Mouse (Mus musculus) neural tube, embryonic 13.5 days (tissue): ENCODE measurements around the gene Zpld1. TPM values are rescaled to one million over a fixed set of nuclear protein-coding genes. Genes with fewer than 3 reads are reported as not detected.

Source experiments
- ATAC-seq: fragments of 200-750 bp; cut with Nextera tagmentation; 2 replicates; pipeline ENCODE4 v1.8.0; 2017; ENCODE audit warnings: low read depth, mild to moderate bottlenecking, moderate TSS enrichment, moderate library complexity
- H3K27ac ChIP-seq: fragments of 300-500 bp; sonication (generic); replicated peaks from 2 replicates; pipeline ENCODE4 v1.5.1; 2015; ENCODE audit warnings: moderate library complexity, mild to moderate bottlenecking, inconsistent platforms
- H3K27me3 ChIP-seq: fragments of 300-500 bp; sonication (generic); 2 replicates; pipeline ENCODE4 v1.6.1; 2015; ENCODE audit warnings: mild to moderate bottlenecking, inconsistent platforms
- H3K36me3 ChIP-seq: fragments of 300-500 bp; sonication (generic); 2 replicates; pipeline ENCODE4 v1.6.1; 2015; ENCODE audit warnings: mild to moderate bottlenecking, inconsistent platforms
- H3K4me1 ChIP-seq: fragments of 300-500 bp; sonication (generic); replicated peaks from 2 replicates; pipeline ENCODE4 v1.6.1; 2015; ENCODE audit warnings: inconsistent platforms
- H3K4me2 ChIP-seq: fragments of 300-500 bp; sonication (generic); 2 replicates; pipeline ENCODE4 v1.6.1; 2015; ENCODE audit warnings: inconsistent platforms, mild to moderate bottlenecking, moderate library complexity
- H3K4me3 ChIP-seq: fragments of 300-500 bp; sonication (generic); 2 replicates; pipeline ENCODE4 v1.5.1; 2015; ENCODE audit warnings: mild to moderate bottlenecking, inconsistent platforms
- H3K9ac ChIP-seq: fragments of 300-500 bp; sonication (generic); 2 replicates; pipeline ENCODE4 v1.6.1; 2015; ENCODE audit warnings: moderate library complexity, mild to moderate bottlenecking, inconsistent platforms
- H3K9me3 ChIP-seq: fragments of 300-500 bp; sonication (generic); 2 replicates; pipeline ENCODE4 v1.6.1; 2016; ENCODE audit warnings: inconsistent platforms
- WGBS: fragments of 180-500 bp; shearing (Covaris S2); methylation state at CpG from one replicate; pipeline ENCODE4 v1.1.7; 2015; 5-methylcytosine and 5-hydroxymethylcytosine counted together
- polyA plus RNA-seq: library from polyadenylated mRNA; unstranded; fragments of >200 nt; fragmentation: Nextera tagmentation; extraction: Ambion mirVana; gene quantifications from 2 replicates; pipeline ENCODE4 v1.2.1, GENCODE M21; 2015

Zpld1 gene
- polyA plus RNA-seq, 1 experiment from 2014 or later, result 2.7 TPM

GRCm38 (mm10) chr16:55203945-55204344 lies 93.8 kb downstream of the Zpld1 start:
- Histone ChIP-seq H3K4me3 (no peak overlapping the region), H3K36me3 (no peaks in the 10 kb centered on the region), H3K27me3 (no peaks in the 10 kb centered on the region), H3K9me3 (no peaks in the 10 kb centered on the region), H3K4me2 (no peak overlapping the region), H3K27ac (no peak overlapping the region), H3K9ac (no peak overlapping the region), H3K4me1 (no peaks in the 10 kb centered on the region)
- WGBS, result 94% methylated on average over 1 of the region's 1 CpGs
- ATAC-seq, result no peak

GRCm38 (mm10) chr16:55190397-55190796 lies 107.4 kb downstream of the Zpld1 start:
- Histone ChIP-seq H3K36me3 (no peaks in the 10 kb centered on the region), H3K9me3 (no peaks in the 10 kb centered on the region), H3K27me3 (no peaks in the 10 kb centered on the region), H3K4me3 (no peak overlapping the region), H3K27ac (no peak overlapping the region), H3K4me1 (no peaks in the 10 kb centered on the region), H3K4me2 (no peak overlapping the region), H3K9ac (no peak overlapping the region)
- 38% methylated on average over 2 of the region's 2 CpGs for WGBS
- no peak for ATAC-seq

GRCm38 (mm10) chr16:55185370-55185769 lies 112.4 kb downstream of the Zpld1 start:
- no peaks in the 10 kb centered on the region for H3K27me3 ChIP-seq
- no peak overlapping the region for H3K9ac ChIP-seq
- no peak overlapping the region for H3K27ac ChIP-seq
- H3K4me3 ChIP-seq, result no peak overlapping the region
- no peaks in the 10 kb centered on the region for H3K36me3 ChIP-seq
- WGBS, result 91% methylated on average over 1 of the region's 1 CpGs
- H3K4me2 ChIP-seq, result no peak overlapping the region
- H3K9me3 ChIP-seq, result no peaks in the 10 kb centered on the region
- no peaks in the 10 kb centered on the region for H3K4me1 ChIP-seq
- ATAC-seq, result no peak
